Mouse (Mus musculus): ENCODE measurements around the gene Hspg2. TPM values are rescaled to one million over a fixed set of nuclear protein-coding genes. Genes with fewer than 3 reads are reported as not detected.
"Not testable (repeated sequence)": the region's sequence is repeated elsewhere in the genome, so short reads cannot be mapped to it uniquely, and the experiment has no call there.

The Hspg2 gene
- total RNA-seq (2021) = 100 to 1,000 TPM; 240 to 255 TPM

GRCm38 (mm10) chr4:137468260-137469080, at the start of gene Hspg2:
TSS of gene Hspg2 (plus strand) at chr4:137468769.
- DNase-seq = peak; percentile 99
- intact Hi-C loops (cut with DNase I) = loop anchor here (5.0 kb wide), 1 partner anchor 34 kb away; no protein-coding TSS in a partner anchor

GRCm38 (mm10) chr4:137430502-137430901, 38.1 kb upstream of the Hspg2 start, which contains the start of gene Cela3b:
TSS of gene Cela3b (minus strand) at chr4:137430540.
- intact Hi-C loops (cut with DNase I) = loop anchor here (10.0 kb wide), 1 partner anchor 356 kb away; no protein-coding TSS in a partner anchor
- DNase-seq = no peak

GRCm38 (mm10) chr4:137432700-137433550, 35.6 kb upstream of the Hspg2 start:
- intact Hi-C loops (cut with DNase I) = loop anchor here (10.0 kb wide), 1 partner anchor 358 kb away; no protein-coding TSS in a partner anchor
- not testable (repeated sequence) for DNase-seq

- no peak for DNase-seq
These were observed 31.4 kb upstream of the Hspg2 start for GRCm38 (mm10) chr4:137436979-137437669.

GRCm38 (mm10) chr4:137438842-137439241, 29.7 kb upstream of the Hspg2 start:
- intact Hi-C loops (cut with DNase I) = loop anchor here (10.0 kb wide), 1 partner anchor 364 kb away; no protein-coding TSS in a partner anchor
- DNase-seq = no peak

More at GRCm38 (mm10) chr4:137436979-137437669, 31.4 kb upstream of the Hspg2 start:
- intact Hi-C loops (cut with DNase I) = loop anchor here (1.0 to 10.0 kb wide), 2 partner anchors 20 to 362 kb away; no protein-coding TSS in a partner anchor

GRCm38 (mm10) chr4:137441332-137441731, 27.2 kb upstream of the Hspg2 start:
- intact Hi-C loops (cut with DNase I) = loop anchor here (5.0 kb wide), 3 partner anchors 76 to 151 kb away; partner anchors contain the start of gene Usp48
- DNase-seq = no peak

GRCm38 (mm10) chr4:137443625-137444024, 24.9 kb upstream of the Hspg2 start:
- DNase-seq = peak; percentile 82 to 90
- intact Hi-C loops (cut with DNase I) = loop anchor here (2.0 to 5.0 kb wide), 4 partner anchors 21 to 149 kb away; partner anchors contain the start of gene Usp48

GRCm38 (mm10) chr4:137445881-137446280, 22.7 kb upstream of the Hspg2 start:
- intact Hi-C loops (cut with DNase I) = loop anchor here (1.0 to 5.0 kb wide), 3 partner anchors 19 to 56 kb away; no protein-coding TSS in a partner anchor
- no peak for DNase-seq

- intact Hi-C loops (cut with DNase I) = loop anchor here (2.0 to 5.0 kb wide), 2 partner anchors 25 to 55 kb away; no protein-coding TSS in a partner anchor
- peak; percentile 35 to 56 for DNase-seq
These were observed 21.0 kb upstream of the Hspg2 start for GRCm38 (mm10) chr4:137447363-137448196.

GRCm38 (mm10) chr4:137448197-137448596, 20.4 kb upstream of the Hspg2 start:
- peak; percentile 37 to 38 for DNase-seq
- intact Hi-C loops (cut with DNase I) = loop anchor here (2.0 to 5.0 kb wide), 2 partner anchors 25 to 54 kb away; no protein-coding TSS in a partner anchor

- intact Hi-C loops (cut with DNase I) = loop anchor here (2.0 to 5.0 kb wide), 2 partner anchors 24 to 54 kb away; no protein-coding TSS in a partner anchor
- no peak for DNase-seq
These were observed 19.9 kb upstream of the Hspg2 start for GRCm38 (mm10) chr4:137448641-137449040.

GRCm38 (mm10) chr4:137449132-137449531, 19.4 kb upstream of the Hspg2 start:
- DNase-seq = no peak
- intact Hi-C loops (cut with DNase I) = loop anchor here (2.0 to 5.0 kb wide), 2 partner anchors 24 to 53 kb away; no protein-coding TSS in a partner anchor

GRCm38 (mm10) chr4:137449715-137450114, 18.9 kb upstream of the Hspg2 start:
- DNase-seq = peak; percentile 42 to 52
- intact Hi-C loops (cut with DNase I) = loop anchor here (2.0 to 5.0 kb wide), 2 partner anchors 23 to 53 kb away; no protein-coding TSS in a partner anchor

GRCm38 (mm10) chr4:137452190-137452589, 16.4 kb upstream of the Hspg2 start:
- no peak for DNase-seq

GRCm38 (mm10) chr4:137453234-137453767, 15.3 kb upstream of the Hspg2 start, which contains the start of gene 1700013G24Rik:
TSS of gene 1700013G24Rik (plus strand) at chr4:137453284.
- intact Hi-C loops (cut with DNase I) = no loop called here
- DNase-seq = no peak

More at GRCm38 (mm10) chr4:137452190-137452589, 16.4 kb upstream of the Hspg2 start:
- intact Hi-C loops (cut with DNase I) = no loop called here

GRCm38 (mm10) chr4:137454582-137454981, 14.0 kb upstream of the Hspg2 start:
- no peak for DNase-seq
- intact Hi-C loops (cut with DNase I) = no loop called here

- no peak for DNase-seq
- intact Hi-C loops (cut with DNase I) = no loop called here
These were observed 12.0 kb upstream of the Hspg2 start for GRCm38 (mm10) chr4:137456581-137456980.

- intact Hi-C loops (cut with DNase I) = no loop called here
- DNase-seq = no peak
These were observed 11.3 kb upstream of the Hspg2 start for GRCm38 (mm10) chr4:137457292-137457691.

Data from heart, postnatal 36 days (tissue).